Mouse (Mus musculus) naive thymus-derived CD4-positive, alpha-beta T cell, adult 2 months (primary cell): ENCODE data around the gene Hoxc11.

Experiments
- DNase-seq: peaks from one replicate; pipeline ENCODE4 v3.0.0-alpha.2; 2011; ENCODE audit warnings: low read depth

The Hoxc11 gene

DNA sequence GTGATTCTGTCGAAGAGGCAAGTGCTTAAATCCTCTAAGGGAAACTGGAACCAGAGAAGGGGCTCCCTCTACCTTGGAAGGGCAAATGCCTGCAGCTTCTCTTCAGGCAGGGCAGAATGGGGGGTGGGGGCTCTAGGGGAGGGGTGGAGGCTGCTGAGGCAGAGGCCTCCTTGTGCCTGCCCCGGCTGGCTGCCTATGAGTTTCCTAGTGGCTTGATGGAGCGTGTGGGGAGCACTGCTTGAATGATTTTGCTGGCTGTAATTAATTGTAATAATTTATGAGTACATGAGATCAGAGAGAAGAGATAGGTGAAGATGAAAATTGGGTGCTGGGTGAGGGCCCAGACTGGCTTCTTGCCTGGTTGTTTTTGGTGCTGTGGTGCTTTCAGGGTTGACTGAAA lies 30.7 kb downstream of the Hoxc11 start:
- no peak for DNase-seq

DNA sequence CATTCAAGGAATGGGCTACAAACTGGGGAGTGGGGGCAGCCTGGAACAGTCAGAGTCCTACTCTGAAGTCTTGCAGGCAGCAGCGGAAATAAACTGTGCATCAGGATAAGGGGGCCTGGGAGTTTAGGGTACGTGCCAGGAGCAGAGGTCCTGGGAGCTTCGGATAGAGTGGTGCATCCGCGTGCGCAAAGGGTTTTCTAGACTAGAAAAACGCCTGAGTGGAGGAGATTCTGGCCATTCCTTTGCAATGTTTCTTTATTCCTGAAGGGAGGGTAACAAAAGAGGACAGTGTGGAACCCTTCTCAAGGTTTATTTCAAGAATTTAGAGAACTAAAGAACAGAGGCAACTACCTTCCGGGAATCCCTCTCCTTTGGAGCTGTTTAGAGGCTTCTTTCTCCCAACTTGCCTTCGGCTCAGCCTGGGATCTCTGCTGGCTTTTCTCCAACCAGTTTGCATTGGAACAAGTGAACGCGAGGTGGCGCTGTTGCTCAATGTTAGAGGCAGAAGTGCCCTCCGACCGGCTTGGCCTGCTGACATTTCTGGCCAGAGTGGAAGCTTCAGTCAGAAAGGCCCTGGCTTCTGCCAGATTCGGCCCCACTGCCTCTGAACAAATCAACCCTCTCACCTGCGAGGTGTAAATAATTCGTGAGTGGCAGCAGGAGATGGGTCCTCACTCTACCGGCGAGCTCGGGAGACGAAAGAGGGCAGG lies 33.1 kb downstream of the Hoxc11 start:
- DNase-seq, result peak; percentile 84

DNA sequence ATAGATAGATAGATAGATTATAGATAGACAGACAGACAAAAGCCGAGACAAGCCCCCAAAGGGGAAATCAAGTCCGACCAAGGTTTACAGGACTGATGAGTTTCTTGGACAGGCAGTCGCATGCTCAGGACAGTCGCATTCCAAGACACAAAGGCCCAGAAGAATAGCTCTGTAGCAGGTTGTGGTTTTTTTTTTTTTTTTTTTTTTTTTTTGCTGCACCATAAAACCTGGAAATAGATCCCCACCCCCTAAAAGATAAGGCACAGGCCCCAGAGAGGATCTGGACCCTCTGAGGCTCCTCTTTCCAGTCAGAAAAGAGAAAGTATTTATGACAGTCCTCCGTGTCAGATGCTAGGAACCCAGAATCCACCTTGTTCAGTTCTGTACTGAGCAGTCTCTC lies 33.9 kb downstream of the Hoxc11 start:
- no peak for DNase-seq

DNA sequence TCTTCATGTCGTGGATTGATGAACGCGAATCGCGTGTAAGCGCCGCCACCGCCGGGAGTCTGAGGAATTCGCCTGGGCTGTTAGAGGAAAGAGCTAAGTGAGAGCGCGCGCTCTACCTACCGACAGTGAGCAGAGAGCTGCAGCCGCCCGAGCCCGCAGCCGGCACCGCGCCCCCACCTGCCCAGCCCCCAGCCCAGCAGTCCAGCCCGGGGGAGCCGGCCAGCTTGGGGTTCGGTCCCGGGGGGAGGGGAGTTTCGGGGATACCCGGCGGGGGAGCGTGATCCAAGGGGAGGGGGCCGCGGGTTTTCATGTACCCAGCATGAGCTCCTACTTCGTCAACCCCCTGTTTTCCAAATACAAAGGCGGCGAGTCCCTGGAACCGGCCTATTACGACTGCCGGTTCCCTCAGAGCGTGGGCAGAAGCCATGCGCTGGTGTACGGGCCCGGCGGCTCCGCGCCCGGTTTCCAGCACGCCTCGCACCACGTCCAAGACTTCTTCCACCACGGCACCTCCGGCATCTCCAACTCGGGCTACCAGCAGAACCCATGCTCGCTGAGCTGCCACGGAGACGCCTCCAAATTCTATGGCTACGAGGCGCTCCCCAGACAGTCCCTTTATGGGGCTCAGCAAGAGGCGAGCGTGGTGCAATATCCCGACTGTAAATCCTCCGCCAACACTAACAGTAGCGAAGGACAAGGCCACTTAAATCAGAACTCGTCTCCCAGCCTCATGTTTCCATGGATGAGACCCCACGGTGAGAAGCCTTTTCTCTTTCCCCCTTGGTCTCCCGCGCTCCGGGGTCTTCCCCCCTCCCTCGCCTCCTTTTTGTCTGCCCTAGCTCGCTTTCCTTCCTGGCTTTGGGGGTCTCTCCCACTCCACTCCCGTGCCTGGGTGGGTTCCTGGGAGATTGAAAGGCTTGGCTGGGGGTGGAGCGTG lies 36.5 kb downstream of the Hoxc11 start, which contains the start of gene Hoxc8:
Hoxc8 (plus strand) TSS at position 147 of the 937 bp plus-strand sequence.
- no peak for DNase-seq

DNA sequence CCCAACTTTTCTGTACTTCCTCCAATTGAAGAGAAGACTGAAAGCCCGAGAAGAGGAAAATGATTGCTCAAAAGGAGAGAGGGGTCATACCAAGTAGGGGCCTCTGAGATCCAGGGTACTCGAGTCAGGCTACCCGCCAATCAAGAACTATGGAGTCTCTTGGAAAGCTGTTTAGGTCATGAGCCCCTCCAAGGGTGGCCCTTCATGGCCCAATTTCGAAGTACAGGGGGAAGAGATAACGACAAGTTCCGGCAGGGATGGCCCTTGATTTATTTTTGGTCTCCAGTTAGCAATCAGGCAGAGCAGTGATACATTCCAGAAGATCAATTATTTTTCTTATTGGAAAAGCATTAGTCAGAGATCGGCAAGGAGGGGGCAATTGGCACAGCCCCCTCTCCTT lies 37.6 kb downstream of the Hoxc11 start:
- no peak for DNase-seq

DNA sequence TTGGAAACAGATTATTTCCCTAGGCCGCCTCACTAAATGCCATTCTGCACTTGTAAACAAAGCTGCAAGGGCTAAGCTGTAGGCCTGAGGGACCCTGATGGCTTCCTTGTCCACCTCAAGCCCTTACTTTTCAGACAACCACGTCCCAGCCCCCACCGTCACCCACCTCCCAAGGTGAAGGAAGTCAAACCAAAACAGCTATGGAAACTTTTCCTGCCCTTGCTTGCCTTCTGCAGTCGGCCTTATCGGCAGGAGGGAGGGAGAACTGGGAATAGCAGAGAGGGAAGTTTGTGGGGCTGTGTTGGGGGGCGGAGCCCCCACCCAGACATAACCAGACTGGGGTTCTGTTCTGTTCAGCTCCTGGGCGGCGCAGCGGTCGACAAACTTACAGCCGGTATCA lies 38.0 kb downstream of the Hoxc11 start:
- DNase-seq, result no peak

DNA sequence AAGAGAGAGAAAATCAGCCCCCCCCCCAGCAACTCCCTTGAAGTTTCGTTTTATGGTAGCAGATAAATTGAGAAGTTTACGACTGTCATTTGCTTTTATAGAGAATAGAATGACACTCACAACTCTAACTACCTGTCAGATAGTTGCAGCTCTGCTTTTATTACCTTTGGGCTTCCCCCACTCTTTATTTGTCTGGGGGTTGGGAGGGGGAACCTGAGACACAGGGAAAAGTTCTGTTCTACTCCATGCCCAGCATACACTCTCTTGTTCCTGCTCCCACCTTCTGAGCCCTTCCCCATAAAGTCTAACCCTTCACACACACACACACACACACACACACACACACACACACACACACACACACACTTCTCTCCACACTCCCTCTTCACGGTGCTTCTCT lies 38.6 kb downstream of the Hoxc11 start:
- DNase-seq, result no peak

DNA sequence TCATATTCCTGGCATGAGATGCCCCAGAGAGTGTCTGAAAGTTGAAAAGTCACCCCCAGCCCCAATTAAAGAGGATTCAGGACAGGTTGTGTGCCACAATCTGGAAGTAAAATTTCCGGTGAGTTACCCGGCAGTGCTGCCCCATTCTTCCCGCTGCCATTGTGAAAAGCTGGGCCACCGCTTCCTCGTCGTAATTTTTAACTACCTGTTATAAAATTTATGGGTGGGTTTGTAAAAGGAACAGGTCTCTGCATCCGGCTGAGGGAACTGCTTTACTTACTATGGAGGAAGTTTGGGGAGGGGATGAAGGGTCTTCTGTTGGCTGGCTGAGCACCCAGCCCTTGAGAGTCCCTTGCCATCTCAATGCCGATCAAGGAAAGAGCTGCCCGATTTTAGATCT lies 42.3 kb downstream of the Hoxc11 start:
- DNase-seq, result no peak

DNA sequence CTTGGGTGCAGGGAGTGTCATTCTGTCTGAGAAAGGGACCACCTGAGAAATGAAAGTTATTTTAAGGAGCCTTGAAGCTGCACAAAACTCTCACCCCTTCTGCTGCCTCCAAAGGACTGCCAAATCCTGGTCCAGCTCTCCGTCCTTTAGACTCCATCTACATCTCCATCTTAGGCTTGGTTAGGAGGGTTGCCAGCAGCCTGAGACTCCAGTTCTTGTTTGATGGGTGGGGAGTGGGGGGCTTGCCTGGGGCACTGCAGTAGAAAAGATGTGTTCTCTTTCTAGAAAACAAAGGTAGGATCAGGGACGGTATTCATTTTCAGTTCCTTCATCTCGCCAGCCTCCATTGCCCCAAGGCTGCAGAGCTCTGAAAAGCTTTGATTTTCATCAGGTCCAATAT lies 43.2 kb downstream of the Hoxc11 start:
- DNase-seq, result no peak

DNA sequence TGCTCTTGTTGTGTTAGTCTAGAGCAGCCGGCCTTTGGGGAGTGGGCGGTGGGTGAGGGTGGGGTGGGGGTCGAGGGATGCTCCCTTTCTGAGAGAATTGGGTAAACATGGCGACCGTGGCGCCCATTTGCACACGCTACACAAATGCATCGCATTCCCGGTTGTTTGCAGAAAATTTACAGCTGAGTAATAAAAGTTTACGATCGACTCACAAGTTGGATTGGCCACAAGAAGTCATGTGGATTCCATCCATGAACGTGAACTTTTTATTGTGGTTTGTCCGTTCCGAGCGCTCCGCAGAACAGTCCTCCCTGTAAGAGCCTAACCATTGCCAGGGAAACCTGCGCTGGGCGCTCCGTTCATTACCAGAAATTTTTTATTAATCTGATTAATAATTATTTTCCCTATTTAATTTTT lies 43.7 kb downstream of the Hoxc11 start, which contains the start of gene Hoxc6:
Hoxc6 (plus strand) TSS at position 319 of the 417 bp plus-strand sequence.
- no peak for DNase-seq

DNA sequence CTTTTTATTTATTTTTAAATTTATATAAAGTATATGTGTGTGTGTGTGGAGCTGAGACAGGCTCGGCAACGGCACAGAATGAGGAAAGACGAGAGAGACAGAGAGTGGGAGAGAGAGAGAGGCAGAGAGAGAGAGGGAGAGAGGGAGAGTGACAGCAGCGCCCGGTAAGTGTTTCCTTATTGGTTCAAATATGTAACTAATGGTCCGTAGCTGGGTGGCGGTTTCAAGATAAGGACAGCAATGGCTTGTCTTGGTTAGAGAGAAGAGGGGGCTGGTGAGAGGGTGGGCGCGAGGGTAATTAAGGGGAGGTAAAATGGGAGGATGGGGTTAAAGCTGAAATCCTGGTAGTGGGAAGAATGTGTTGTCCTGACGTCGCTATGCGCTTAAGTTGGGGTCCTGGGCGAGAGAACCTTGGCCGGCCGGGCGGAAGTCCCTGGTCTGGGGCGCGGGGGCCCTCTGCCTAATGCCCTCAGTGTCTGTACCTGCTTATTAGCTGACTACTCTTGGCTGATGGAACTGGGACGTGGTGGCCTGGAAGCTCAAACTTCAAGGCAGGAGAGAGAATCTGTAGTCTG lies 44.5 kb downstream of the Hoxc11 start:
- DNase-seq, result no peak

DNA sequence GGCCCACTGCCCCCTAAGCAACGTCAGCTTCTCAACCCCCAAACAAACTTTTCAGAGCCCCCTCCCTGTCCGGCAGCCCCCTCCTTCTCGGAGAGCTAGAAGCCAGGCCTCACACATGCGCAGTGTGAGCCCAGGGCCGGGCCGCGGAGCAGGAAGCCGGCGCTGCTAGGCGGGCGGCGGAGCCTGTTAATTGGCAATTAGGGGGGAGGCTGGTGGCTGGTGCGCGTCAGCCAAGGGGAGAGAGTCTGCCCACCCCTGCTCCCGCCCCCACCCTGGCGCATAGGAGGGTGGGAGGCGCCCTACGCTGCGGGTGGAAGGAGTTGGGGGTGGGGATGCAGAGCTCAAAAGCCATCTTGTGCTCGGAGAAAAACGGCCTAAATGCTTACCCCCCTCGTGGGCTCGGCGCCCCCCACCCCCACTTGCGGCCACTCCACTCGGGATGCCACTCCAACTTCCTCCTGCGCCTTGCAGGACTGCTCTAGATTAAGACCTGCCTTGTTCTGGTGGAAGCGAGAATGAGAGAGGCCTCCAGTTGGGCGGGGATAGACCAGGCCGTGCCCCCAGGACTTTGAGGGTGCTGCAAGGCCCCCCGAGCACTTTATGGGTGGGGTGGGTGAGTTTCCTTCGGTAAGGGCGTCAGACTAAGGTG lies 45.1 kb downstream of the Hoxc11 start:
- peak; percentile 70 for DNase-seq

DNA sequence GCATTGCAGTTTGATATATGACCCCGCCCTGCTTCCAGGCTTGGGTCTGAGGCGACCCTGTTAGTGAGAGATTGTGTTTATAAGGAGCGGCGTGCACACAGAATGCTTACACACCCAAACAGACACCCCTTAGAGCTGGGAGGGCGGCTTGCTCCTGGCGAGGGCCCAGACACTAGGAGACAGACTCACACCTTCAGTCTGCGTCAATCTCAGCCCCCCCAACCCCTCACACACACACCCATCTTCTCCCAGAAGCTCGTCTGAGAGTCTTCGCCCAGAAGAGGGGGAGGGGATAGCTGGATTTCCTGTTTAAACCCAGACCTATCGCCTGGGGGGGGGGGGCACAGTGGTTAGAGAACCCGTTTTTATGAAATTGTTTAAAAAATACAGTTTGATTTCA lies 45.7 kb downstream of the Hoxc11 start:
- no peak for DNase-seq

DNA sequence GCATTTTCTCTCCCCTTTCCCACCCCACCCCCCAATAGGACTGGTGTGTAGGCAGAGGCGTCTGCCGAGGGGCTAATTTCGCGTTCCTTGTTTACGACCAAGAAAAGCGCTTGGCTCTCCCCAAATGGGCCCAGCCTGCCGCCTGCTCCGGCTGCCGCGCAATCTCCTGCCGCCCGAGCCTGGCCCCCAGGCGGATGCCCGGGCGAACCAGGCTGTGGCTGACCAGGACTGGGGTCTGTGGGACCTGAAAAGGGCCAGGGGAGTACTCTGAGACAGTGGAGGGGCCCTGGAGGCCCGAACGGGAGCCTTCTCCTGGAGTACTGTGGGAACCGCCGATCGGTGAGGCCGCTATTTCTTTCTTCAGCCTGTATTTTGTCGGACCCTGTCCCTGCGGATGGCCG lies 46.3 kb downstream of the Hoxc11 start:
- no peak for DNase-seq

DNA sequence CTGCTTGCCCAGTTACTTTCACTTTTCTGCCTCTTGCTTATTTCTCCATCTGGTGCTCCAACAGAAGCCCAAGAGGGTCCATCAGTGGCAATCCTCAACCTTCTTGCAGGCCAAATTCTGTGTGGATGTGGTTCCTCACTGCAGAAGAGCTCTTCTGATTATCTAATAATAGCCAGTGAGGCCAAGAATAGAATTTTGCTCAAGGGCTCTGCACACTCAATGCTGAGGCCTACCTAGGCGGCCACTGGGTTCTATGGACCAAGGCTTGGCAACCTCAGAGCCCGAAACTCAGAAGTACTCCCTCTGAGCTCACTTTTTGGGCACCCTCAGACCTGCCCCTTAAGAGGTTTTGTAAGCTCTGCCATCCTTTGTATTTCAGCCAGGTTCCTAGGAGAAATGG lies 47.1 kb downstream of the Hoxc11 start:
- DNase-seq, result no peak

DNA sequence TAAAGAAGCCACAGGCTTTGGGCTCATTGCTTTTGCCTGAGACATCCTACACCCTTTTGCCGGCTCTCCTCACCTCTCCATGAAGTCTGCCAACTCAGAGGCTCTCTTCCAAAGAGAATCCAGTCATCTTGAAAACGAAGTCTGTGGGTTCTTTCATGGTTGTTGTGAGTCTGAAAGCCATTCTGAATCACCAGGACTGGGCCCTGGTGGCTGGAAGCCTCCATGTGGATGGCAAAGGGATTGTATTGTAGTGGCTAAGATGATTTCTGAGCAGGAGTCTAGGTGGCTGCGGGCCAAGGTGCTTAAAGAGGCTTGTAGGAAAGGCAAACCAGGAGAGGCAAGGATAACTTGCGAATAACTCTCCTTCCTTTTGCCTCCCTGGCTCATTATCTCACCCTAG lies 47.9 kb downstream of the Hoxc11 start:
- DNase-seq, result no peak

DNA sequence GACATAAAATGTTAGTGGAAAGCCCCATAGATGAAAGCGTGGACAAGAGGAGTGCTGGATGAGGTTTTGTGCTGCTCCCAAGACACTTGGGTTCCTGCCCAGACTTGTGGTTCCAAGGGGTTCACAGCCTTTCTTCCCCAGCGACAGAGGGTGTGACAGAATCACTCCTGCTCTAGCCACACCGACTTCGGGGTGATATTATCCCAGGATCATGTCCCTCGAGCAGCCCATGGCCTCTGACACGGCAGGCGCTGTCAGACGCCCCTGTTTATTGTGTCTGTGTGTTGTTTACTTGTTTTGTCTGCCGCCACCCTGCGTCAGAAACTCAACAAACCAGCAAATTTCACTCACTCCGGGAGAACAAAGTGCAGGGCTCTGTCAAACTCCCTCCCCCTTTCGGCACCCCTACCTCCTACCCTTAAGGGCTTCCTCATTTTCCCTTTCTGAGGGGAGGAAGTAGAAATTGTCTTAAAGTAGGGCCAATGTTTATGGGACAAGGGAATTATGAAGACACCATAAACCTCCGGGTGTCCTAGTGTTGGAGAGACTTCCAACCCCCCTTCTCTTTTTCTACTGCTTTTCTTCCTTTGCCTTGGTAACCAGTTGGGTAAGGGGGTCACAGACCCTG lies 48.7 kb downstream of the Hoxc11 start:
- DNase-seq, result no peak

DNA sequence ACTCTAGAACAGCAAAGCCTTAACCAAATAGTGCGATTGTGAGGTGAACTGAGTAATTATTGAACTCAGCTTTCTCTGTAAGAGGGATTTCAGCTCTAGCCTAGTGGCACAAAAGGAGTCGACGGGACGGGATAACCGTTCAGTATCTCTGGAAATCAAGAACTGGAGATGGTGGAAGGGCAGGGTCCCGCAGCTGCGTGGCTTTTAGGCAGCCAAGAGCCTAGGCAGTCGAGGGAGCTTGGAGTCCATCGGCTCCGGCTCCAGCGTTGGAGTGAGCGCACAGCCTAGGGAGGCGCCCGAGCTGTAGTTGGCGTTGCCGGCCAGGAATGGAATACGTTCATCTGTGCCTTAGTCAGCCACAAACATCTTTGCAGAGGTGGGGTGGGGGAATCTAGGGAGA lies 51.1 kb downstream of the Hoxc11 start:
- no peak for DNase-seq

DNA sequence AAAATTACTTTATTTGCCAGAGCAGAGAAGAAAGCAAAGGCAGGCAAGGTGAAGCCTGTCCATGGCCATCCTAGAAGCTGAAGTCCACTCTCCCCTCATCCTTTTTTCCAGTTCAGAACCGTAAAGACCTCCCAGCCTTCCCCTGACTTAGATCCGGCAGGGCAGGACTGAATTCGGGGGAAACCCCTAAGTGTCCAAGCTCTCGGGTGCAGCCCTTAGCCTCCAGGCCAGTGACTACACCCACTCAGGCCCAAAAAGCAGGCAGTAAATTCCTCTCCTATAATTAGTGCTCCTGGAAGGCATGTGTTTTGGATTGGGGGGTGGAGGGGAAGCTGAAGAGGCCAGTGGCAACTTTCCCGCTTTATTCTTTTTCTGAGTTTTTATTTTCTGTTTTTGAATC lies 51.6 kb downstream of the Hoxc11 start:
- no peak for DNase-seq

DNA sequence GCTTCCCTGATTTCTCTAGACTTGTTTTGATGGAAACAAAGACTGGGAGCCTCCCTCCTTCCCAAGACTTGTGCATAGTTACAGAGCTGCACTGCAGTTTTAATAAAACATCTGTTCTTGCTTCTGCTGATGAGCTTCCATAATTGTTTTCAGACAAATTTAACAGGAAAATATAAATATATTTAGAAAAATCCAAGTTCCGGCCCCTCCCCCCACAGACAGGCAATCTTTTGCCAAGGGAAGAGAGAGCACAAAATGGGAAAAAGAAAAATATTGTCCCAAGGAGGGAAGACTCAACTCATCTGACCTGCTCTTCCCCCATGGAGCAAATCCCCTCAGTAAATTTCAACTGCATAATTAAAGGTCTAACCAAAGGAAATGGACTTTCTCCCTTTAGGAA lies 52.1 kb downstream of the Hoxc11 start:
- DNase-seq, result no peak
